Mouse (Mus musculus): ENCODE results near the gene Otop2.

GRCm38 (mm10) chr11:115349976-115350375 is 43.0 kb downstream of the Otop2 start:
- no peak for TF ChIP-seq CTCF (IDR thresholded peaks at IDR 0.05; ENCODE audit: borderline replicate concordance, insufficient read depth, low read depth, low read length)
- no peak for TF ChIP-seq POLR2A (IDR thresholded peaks at IDR 0.05; ENCODE audit: borderline replicate concordance, insufficient read depth, low read length)

Measured in cerebellum, adult 2 months (tissue).